Mouse (Mus musculus) embryonic facial prominence, embryonic 14.5 days (tissue): Measurements from ENCODE around the gene Adgrv1. TPM values are rescaled to one million over a fixed set of nuclear protein-coding genes. Genes with fewer than 3 reads are reported as not detected.

Source experiments
- ATAC-seq: fragments of 200-750 bp; cut with Nextera tagmentation; 2 replicates; pipeline ENCODE4 v1.8.0; 2017; ENCODE audit warnings: low read depth, moderate number of reproducible peaks, moderate TSS enrichment
- DNase-seq: peaks from one replicate; pipeline ENCODE4 v3.0.0-alpha.2; 2015; ENCODE audit warnings: low spot score
- H3K27ac ChIP-seq: fragments of 300-500 bp; sonication (generic); replicated peaks from 2 replicates; pipeline ENCODE4 v1.5.1; 2014; ENCODE audit warnings: low read depth, mild to moderate bottlenecking, low read length, moderate library complexity
- H3K27me3 ChIP-seq: fragments of 300-500 bp; sonication (generic); replicated peaks from 2 replicates; pipeline ENCODE4 v1.6.1; 2014; ENCODE audit warnings: low read length; ENCODE audit not compliant: control insufficient read depth, insufficient read depth
- H3K36me3 ChIP-seq: fragments of 300-500 bp; sonication (generic); 2 replicates; pipeline ENCODE4 v1.6.1; 2014; ENCODE audit warnings: low read length, mixed read lengths; ENCODE audit not compliant: control insufficient read depth, insufficient read depth
- H3K4me1 ChIP-seq: fragments of 300-500 bp; sonication (generic); 2 replicates; pipeline ENCODE4 v1.6.1; 2014; ENCODE audit warnings: antibody characterized with exemption, low read length; ENCODE audit not compliant: control insufficient read depth, insufficient read depth
- H3K4me2 ChIP-seq: fragments of 300-500 bp; sonication (generic); 2 replicates; pipeline ENCODE4 v1.6.1; 2014; ENCODE audit warnings: low read depth, mild to moderate bottlenecking, low read length, moderate library complexity, mixed read lengths
- H3K4me3 ChIP-seq: fragments of 300-500 bp; sonication (generic); 2 replicates; pipeline ENCODE4 v1.5.1; 2014; ENCODE audit warnings: low read depth, mild to moderate bottlenecking, low read length
- H3K9ac ChIP-seq: fragments of 300-500 bp; sonication (generic); 2 replicates; pipeline ENCODE4 v1.6.1; 2014; ENCODE audit warnings: low read depth, mild to moderate bottlenecking, low read length, moderate library complexity, mixed read lengths
- H3K9me3 ChIP-seq: fragments of 300-500 bp; sonication (generic); 2 replicates; pipeline ENCODE4 v1.6.1; 2016; ENCODE audit warnings: low read length; ENCODE audit not compliant: control insufficient read depth
- WGBS: fragments of 180-500 bp; shearing (Covaris S2); extraction: QIAGEN DNeasy Blood & Tissue Kit; methylation state at CpG from one replicate; pipeline ENCODE4 v1.1.7; 2014; 5-methylcytosine and 5-hydroxymethylcytosine counted together
- polyA plus RNA-seq: library from polyadenylated mRNA; unstranded; fragments of >200 nt; fragmentation: Nextera tagmentation; extraction: Ambion mirVana; gene quantifications from 2 replicates; pipeline ENCODE4 v1.2.1, GENCODE M21; 2014

Adgrv1 gene
- polyA plus RNA-seq, 1 experiment from 2014 or later: 0.61 TPM

DNA sequence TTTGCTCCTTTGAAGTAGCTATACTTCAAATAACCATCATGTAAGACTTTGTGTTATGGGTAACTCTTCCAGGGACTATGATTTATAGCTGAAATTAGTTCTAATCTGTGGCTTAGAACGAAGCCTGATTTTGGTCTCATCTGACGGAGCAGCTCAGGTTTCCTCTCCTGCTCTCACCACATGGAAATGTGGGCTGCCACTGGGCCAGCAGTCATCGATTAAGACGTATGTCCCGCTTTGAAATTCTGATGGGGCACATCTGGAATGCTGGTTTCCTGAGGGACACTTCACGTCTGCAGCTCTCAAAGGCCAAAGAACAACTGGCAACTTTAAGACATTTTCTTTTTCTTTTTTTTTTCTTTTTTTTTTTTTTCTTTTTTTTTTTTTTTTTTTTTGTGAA lies 207.8 kb downstream of the Adgrv1 start:
- DNase-seq: no peak
- 14% methylated on average over 6 of the region's 6 CpGs for WGBS

DNA sequence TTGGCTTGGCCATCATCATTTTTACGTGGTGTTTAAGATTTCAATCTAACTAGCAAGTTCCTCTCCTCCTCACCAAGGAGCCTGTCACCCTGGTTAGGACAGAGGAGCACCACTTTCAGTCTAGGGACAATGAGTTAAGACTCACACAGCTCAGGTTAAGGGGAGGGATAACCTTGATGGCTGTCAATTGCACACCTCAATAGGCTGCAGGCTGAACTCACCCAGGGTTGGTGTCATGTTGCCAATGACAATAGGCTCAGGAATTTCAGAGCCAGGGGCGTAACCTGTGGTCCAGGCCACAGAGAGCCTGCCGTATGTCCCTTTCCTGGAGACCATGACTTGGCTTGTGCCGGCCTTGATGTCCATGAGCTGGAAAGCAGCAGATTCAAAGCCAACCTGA lies 209.0 kb downstream of the Adgrv1 start:
- Histone ChIP-seq H3K27ac (no peak overlapping the region), H3K36me3 (no peaks in the 10 kb centered on the region), H3K27me3 (no peaks in the 10 kb centered on the region), H3K9ac (no peak overlapping the region), H3K9me3 (no peaks in the 10 kb centered on the region), H3K4me2 (no peak overlapping the region), H3K4me3 (no peak overlapping the region), H3K4me1 (peaks cover 5% of the 10 kb centered on the region; the same call in 1 of the 2 replicates)
- 74% methylated on average over 4 of the region's 4 CpGs for WGBS
- no peak for DNase-seq
- no peak for ATAC-seq

More for the DNA sequence above, 207.8 kb downstream of the Adgrv1 start:
- Histone ChIP-seq H3K27ac (no peak overlapping the region), H3K9me3 (no peaks in the 10 kb centered on the region), H3K36me3 (no peaks in the 10 kb centered on the region), H3K9ac (no peak overlapping the region), H3K4me2 (no peak overlapping the region), H3K27me3 (no peaks in the 10 kb centered on the region), H3K4me1 (peaks cover 1% of the 10 kb centered on the region; the same call in 1 of the 2 replicates), H3K4me3 (no peak overlapping the region)
- ATAC-seq: no peak

DNA sequence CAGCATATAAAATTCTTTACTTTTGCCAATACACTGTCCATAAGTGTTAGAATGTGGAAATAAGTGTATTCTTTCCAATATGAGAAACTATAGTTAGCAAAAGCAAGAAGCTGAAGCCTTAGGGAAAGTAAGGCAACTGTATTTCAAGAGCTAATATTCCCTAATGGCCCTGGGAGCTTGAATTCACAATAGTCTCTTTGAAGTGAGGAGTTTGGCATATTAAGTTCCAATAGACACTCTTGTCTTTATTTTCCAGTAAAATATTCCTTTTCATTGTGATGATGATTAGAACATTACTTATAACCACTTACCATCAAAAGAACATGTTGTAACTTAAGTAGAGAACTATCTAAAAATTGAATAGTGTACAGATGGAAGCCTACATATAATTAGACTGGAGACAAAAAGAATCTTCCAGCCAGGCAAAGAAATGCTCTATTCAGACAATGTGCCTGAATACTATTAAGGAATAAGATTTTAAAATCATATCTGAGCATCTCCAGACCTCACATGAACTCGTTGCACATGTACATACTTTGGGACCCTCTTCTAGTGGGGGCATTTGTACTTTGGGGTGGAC lies 225.0 kb downstream of the Adgrv1 start:
- H3K9me3 ChIP-seq: no peaks in the 10 kb centered on the region
- H3K27me3 ChIP-seq: no peaks in the 10 kb centered on the region
- no peak overlapping the region for H3K27ac ChIP-seq
- no peak overlapping the region for H3K9ac ChIP-seq
- H3K4me2 ChIP-seq: no peak overlapping the region
- no peaks in the 10 kb centered on the region for H3K36me3 ChIP-seq
- H3K4me1 ChIP-seq: no peaks in the 10 kb centered on the region
- no peak for DNase-seq
- no peak for ATAC-seq
- no peak overlapping the region for H3K4me3 ChIP-seq
- 74% methylated on average over 1 of the region's 1 CpGs for WGBS

DNA sequence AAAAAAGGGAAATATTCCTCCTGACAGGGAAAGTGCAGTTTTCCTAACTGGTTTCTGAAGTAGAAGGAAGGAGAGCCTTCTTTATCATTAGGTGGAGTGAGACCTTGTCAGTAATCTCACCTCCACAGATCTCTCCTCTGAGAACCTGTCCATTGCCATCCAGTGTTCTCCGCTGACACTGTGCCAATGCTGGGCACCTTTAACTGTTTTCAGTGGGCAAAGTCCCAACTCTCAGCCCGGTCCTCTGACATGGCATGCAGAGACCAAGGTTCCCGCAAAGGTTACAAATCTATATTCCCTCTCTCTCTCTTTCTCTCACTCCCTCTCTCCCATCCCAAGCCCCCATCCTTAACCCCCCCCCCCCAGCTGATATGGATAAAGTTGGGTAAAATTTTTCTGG lies 230.1 kb downstream of the Adgrv1 start:
- WGBS: 89% methylated on average over 3 of the region's 3 CpGs
- no peak overlapping the region for H3K4me2 ChIP-seq
- ATAC-seq (no peak), DNase-seq (no peak)
- H3K9ac ChIP-seq: no peak overlapping the region
- H3K4me1 ChIP-seq: no peaks in the 10 kb centered on the region
- no peaks in the 10 kb centered on the region for H3K27me3 ChIP-seq
- H3K27ac ChIP-seq: no peak overlapping the region
- H3K9me3 ChIP-seq: no peaks in the 10 kb centered on the region
- no peaks in the 10 kb centered on the region for H3K36me3 ChIP-seq
- no peak overlapping the region for H3K4me3 ChIP-seq

DNA sequence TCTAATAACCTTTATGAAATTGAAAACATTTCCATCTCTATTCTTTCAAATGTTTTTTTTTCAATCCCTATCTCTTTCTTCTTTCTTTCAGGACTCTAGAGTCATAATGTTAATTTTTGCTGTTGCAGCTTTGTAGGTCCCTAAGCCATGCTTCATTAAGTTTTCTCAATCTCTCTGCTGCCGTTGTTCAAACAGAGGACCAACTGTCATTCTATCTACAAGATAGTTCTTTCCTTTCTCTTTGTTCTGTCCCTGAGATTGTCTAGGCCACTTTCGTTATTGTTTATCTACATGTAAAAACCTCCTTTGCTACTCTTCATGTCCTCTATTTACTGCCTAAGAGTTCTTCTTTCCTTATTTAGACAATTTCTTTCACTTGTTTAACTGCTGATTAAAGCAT lies 230.8 kb downstream of the Adgrv1 start:
- Histone ChIP-seq H3K4me2 (no peak overlapping the region), H3K36me3 (no peaks in the 10 kb centered on the region), H3K9ac (no peak overlapping the region), H3K9me3 (no peaks in the 10 kb centered on the region), H3K27me3 (no peaks in the 10 kb centered on the region), H3K27ac (no peak overlapping the region), H3K4me1 (no peaks in the 10 kb centered on the region), H3K4me3 (no peak overlapping the region)
- DNase-seq: no peak
- ATAC-seq: no peak
- WGBS: 58% methylated on average over 2 of the region's 2 CpGs

DNA sequence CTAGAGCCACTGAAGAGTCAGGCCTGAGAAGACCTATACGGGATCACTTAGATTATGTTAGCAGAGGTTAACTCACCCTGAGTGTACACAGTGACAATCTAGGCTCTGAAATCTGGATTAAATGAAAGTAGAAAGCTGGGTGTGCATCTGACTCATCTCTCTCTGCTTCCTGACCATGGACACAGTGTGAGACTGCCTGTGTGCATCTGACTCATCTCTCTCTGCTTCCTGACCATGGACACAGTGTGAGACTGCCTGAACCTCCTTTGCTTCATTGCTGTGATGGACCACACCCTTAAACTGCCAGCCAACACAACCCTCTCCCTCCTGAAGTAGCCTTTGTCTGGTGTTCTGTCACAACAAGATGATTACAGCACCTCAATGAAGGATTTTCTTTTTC lies 231.2 kb downstream of the Adgrv1 start:
- Histone ChIP-seq H3K4me3 (no peak overlapping the region), H3K4me1 (no peaks in the 10 kb centered on the region), H3K27me3 (no peaks in the 10 kb centered on the region), H3K4me2 (no peak overlapping the region), H3K9ac (no peak overlapping the region), H3K9me3 (no peaks in the 10 kb centered on the region), H3K27ac (no peak overlapping the region), H3K36me3 (no peaks in the 10 kb centered on the region)
- 77% methylated on average over 1 of the region's 1 CpGs for WGBS
- ATAC-seq (no peak), DNase-seq (no peak)

DNA sequence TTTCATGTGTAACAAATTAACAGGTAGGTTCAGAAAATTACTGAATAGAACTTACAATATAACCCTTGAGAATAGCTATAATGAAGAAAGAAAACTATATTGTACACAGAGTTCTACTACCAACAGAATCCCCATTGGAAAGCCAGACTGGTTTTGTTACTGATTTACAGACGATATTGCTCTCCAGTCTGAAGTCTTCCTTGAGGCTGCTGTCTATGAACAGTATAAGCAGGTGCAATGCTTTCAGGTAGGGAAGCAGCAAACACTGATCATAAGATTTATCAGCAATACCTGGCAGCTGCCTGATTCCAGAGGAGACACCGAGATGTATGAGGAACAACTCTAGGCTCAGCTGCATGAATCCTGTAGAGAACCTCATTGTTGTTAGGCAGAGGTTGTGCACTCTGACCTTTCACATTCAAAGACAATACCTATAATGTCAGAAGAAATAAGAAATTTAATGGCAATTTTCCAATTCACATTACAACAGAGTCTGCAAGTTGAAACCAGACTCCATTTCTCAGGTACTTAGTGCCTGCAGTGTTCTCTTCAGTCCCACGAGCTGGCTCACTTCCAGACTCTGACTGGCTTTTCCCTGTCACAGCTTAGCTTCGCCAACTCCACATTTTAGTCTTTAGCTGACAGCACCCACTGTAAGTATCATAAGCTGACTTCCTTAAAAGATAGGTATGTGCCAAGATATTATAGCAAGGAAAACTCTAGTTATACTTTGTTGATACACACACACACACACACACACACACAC lies 247.2 kb downstream of the Adgrv1 start:
- WGBS: 56% methylated on average over 4 of the region's 4 CpGs

DNA sequence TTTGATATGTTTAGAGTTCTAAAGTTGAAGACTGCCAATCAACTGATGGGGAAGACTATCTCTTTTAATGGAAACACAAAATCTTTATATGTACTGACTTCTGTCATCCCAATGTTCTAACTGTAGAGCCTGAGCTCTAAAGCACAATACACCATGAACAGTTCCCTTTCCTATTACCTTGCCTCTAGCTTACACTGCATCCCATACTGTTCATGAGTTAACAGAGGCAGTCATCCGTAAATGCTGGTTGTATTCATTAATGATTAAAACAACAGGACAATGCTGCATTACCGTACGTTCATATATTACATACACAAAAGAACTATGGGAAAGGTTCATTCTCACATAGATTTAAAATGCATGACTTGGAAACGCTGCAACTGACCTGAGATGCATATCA lies 251.1 kb downstream of the Adgrv1 start:
- 78% methylated on average over 4 of the region's 4 CpGs for WGBS
- no peak for ATAC-seq
- H3K4me3 ChIP-seq: no peak overlapping the region
- no peak overlapping the region for H3K4me2 ChIP-seq
- no peaks in the 10 kb centered on the region for H3K27me3 ChIP-seq
- no peaks in the 10 kb centered on the region for H3K4me1 ChIP-seq
- H3K36me3 ChIP-seq: no peaks in the 10 kb centered on the region
- DNase-seq: no peak
- no peak overlapping the region for H3K9ac ChIP-seq
- H3K9me3 ChIP-seq: no peaks in the 10 kb centered on the region
- no peak overlapping the region for H3K27ac ChIP-seq

More for the DNA sequence above, 247.2 kb downstream of the Adgrv1 start:
- Histone ChIP-seq H3K27me3 (no peaks in the 10 kb centered on the region), H3K4me1 (no peaks in the 10 kb centered on the region), H3K4me3 (no peak overlapping the region), H3K27ac (no peak overlapping the region), H3K4me2 (no peak overlapping the region), H3K9me3 (no peaks in the 10 kb centered on the region), H3K9ac (no peak overlapping the region), H3K36me3 (no peaks in the 10 kb centered on the region)
- ATAC-seq (peak; percentile 83), DNase-seq (peak; percentile 83)
